Mouse (Mus musculus): Measurements from ENCODE around the gene Rps27a.

Gene Rps27a

GRCm38 (mm10) chr11:29512818-29513535 lies 34.9 kb downstream of the Rps27a start:
- DNase-seq, result no peak

GRCm38 (mm10) chr11:29509421-29509820 lies 38.5 kb downstream of the Rps27a start:
- DNase-seq, result no peak

- no peak for DNase-seq
These were observed 42.8 kb downstream of the Rps27a start for GRCm38 (mm10) chr11:29504899-29505625.

- DNase-seq, result no peak
These were observed 43.7 kb downstream of the Rps27a start for GRCm38 (mm10) chr11:29503948-29504893.

- DNase-seq, result no peak
These were observed 50.9 kb downstream of the Rps27a start for GRCm38 (mm10) chr11:29496962-29497361.

Measured in B cell, adult 2 months (primary cell).